Mouse (Mus musculus) liver, adult 2 months (tissue): ENCODE data around the gene Rgma. TPM values are rescaled to one million over a fixed set of nuclear protein-coding genes. Genes with fewer than 3 reads are reported as not detected.

Source experiments
- DNase-seq: peaks from one replicate; pipeline ENCODE4 v3.0.0-alpha.2; 2011; ENCODE audit warnings: low read depth, low spot score; ENCODE audit errors: extremely low read depth
- H3K27ac ChIP-seq: fragments of 200-500 bp; replicated peaks from 2 replicates; pipeline ENCODE4 v1.5.1; 2012; ENCODE audit warnings: low read depth, mild to moderate bottlenecking, control low read depth, inconsistent platforms, low read length; ENCODE audit not compliant: insufficient read depth
- H3K27me3 ChIP-seq: fragments of 200-500 bp; 2 replicates; pipeline ENCODE4 v1.6.1; 2012; ENCODE audit warnings: mild to moderate bottlenecking, moderate library complexity, low read length, inconsistent platforms; ENCODE audit not compliant: control insufficient read depth, insufficient read depth
- H3K36me3 ChIP-seq: fragments of 200-500 bp; 2 replicates; pipeline ENCODE4 v1.6.1; 2012; ENCODE audit warnings: low read length, inconsistent platforms; ENCODE audit not compliant: control insufficient read depth, insufficient read depth
- H3K4me1 ChIP-seq: fragments of 200-500 bp; 2 replicates; pipeline ENCODE4 v1.6.1; 2011; ENCODE audit warnings: low read length; ENCODE audit not compliant: control insufficient read depth, insufficient read depth
- H3K4me3 ChIP-seq: fragments of 200-500 bp; 2 replicates; pipeline ENCODE4 v1.5.1; 2011; ENCODE audit warnings: low read depth, mild to moderate bottlenecking, control low read depth, low read length, moderate library complexity; ENCODE audit not compliant: insufficient read depth
- H3K79me2 ChIP-seq: fragments of 200-500 bp; 2 replicates; pipeline ENCODE4 v1.6.1; 2012; ENCODE audit warnings: inconsistent platforms, mild to moderate bottlenecking, low read length, moderate library complexity; ENCODE audit not compliant: control insufficient read depth, insufficient read depth
- H3K9ac ChIP-seq: fragments of 200-500 bp; 2 replicates; pipeline ENCODE4 v1.6.1; 2012; ENCODE audit warnings: low read depth, mild to moderate bottlenecking, control low read depth, inconsistent platforms, low read length
- CTCF ChIP-seq: fragments of 200-500 bp; IDR thresholded peaks from 2 replicates; pipeline ENCODE4 v1.5.1; 2011; ENCODE audit warnings: low read depth, low read length, control low read depth
- POLR2A ChIP-seq: fragments of 200-500 bp; IDR thresholded peaks from 2 replicates; pipeline ENCODE4 v1.6.1; 2011; ENCODE audit warnings: low read length, control low read depth; ENCODE audit not compliant: insufficient read depth; ENCODE audit errors: extremely low read depth
- WGBS: fragments of 180-500 bp; shearing (Covaris S2); methylation state at CpG from one replicate; pipeline ENCODE4 v1.1.7; 2018; 5-methylcytosine and 5-hydroxymethylcytosine counted together
- polyA plus RNA-seq: library from polyadenylated mRNA; depleted of rRNA; stranded (reverse); fragments of >200 nt; gene quantifications from 2 replicates; pipeline ENCODE4 v1.2.3, GENCODE M21; 2012; rRNA removed
- total RNA-seq: library from RNA; depleted of rRNA; stranded (reverse); fragments of >200 nt; gene quantifications from 2 replicates; pipeline ENCODE4 v1.2.3, GENCODE M21; 2014; rRNA removed

Rgma gene
- total and polyA plus RNA-seq, 2 experiments = 0.18 to 0.28 TPM

GRCm38 (mm10) chr7:73451594-73451993, 76.3 kb downstream of the Rgma start:
- WGBS = 92% methylated on average over 4 of the region's 4 CpGs
- Histone ChIP-seq H3K36me3 (peaks cover 87% of the 10 kb centered on the region), H3K79me2 (0 out of 2 replicates have a peak, but pooled peaks cover 4% of the 10 kb centered on the region), H3K27me3 (no peaks in the 10 kb centered on the region), H3K4me3 (no peak overlapping the region), H3K4me1 (no peaks in the 10 kb centered on the region), H3K27ac (no peak overlapping the region), H3K9ac (no peak overlapping the region)
- DNase-seq = no peak
- TF ChIP-seq CTCF = no peak

DNA sequence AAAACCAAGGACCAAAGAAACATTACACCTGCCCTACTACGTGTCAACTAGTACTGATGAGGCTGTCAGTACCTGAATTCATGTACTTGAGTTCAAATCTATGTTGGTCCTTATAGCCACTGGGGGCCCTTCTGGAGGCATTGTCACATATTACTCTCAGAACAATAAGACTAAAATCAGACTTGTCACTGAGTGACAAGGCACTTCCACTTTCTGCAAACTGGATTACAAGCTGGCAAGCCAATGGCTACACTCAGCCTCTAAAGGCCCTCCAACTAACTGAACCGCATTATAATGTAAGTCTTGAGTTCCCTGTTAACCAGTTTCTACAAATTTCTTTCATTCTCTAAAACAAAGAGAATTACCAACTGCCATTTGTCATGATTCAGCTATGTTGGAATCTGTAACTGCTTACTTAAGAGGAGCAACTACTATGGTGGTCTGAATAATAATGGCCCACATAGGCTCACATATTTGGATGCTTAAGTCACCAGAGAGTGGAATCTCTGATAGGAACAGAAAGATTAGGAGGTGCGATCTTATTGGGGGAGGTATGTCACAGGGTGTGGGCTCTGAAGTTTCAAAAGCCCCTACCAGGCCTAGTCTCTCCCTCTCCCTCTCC, 77.0 kb downstream of the Rgma start:
- DNase-seq = no peak
- Histone ChIP-seq H3K36me3 (peaks cover 89% of the 10 kb centered on the region), H3K27ac (no peak overlapping the region), H3K4me3 (no peak overlapping the region), H3K4me1 (no peaks in the 10 kb centered on the region), H3K27me3 (no peaks in the 10 kb centered on the region), H3K79me2 (peaks cover 4% of the 10 kb centered on the region; the same call in 1 of the 2 replicates), H3K9ac (no peak overlapping the region)
- no peak for TF ChIP-seq POLR2A
- WGBS = 96% methylated on average over 3 of the region's 3 CpGs

DNA sequence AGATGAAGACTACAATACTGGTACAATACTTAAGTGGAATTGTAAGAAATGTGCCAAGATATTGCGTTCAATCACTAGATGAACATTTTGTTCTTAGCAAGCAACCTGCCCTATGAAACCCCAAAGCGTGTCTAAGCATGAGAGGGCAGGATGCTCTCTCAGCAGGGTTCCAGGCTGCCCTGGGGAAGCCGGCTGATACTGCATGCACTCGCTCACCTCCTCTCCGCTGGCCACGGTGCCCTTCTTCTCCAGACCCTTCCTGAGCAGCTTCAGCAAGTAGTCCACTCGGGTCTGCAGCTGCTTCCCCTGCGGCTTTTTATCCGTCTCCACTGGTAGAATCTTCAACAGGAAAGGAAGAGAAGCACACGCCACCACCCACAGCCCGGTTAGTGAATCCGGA, 78.8 kb downstream of the Rgma start:
- 93% methylated on average over 12 of the region's 12 CpGs for WGBS
- peaks cover 4% of the 10 kb centered on the region; the same call in 1 of the 2 replicates for H3K79me2 ChIP-seq
- no peaks in the 10 kb centered on the region for H3K27me3 ChIP-seq
- H3K36me3 ChIP-seq = peaks cover 90% of the 10 kb centered on the region
- no peak overlapping the region for H3K4me3 ChIP-seq
- no peak overlapping the region for H3K9ac ChIP-seq
- no peak for TF ChIP-seq CTCF
- TF ChIP-seq POLR2A = no peak
- no peak for DNase-seq
- no peak overlapping the region for H3K27ac ChIP-seq
- H3K4me1 ChIP-seq = no peaks in the 10 kb centered on the region

DNA sequence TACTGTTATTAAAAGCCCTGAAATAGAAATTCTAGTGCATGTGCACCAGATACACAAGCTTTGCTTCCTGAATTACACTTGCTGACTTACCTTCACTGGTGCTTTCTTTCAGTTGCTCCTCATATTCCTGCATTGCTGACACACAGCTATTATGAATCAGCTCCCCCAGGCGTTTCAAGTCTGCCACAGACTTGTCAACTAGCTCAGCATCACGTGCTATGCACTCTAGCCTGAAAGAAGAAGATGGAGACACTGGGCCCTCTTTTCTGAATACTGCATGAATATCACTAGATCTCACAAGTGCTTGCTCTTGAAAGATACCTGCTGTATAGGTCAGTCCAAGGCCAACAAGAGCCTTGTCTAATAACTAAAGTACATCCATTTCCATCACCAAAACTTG, 88.2 kb downstream of the Rgma start:
- no peak for TF ChIP-seq POLR2A
- no peak for TF ChIP-seq CTCF
- no peak overlapping the region for H3K4me3 ChIP-seq
- no peaks in the 10 kb centered on the region for H3K27me3 ChIP-seq
- no peak for DNase-seq
- no peak overlapping the region for H3K9ac ChIP-seq
- no peaks in the 10 kb centered on the region; the same call in 1 of the 2 replicates for H3K4me1 ChIP-seq
- peaks cover 2% of the 10 kb centered on the region; the same call in 1 of the 2 replicates for H3K79me2 ChIP-seq
- H3K27ac ChIP-seq = no peak overlapping the region
- peaks cover 81% of the 10 kb centered on the region for H3K36me3 ChIP-seq
- 95% methylated on average over 2 of the region's 2 CpGs for WGBS

DNA sequence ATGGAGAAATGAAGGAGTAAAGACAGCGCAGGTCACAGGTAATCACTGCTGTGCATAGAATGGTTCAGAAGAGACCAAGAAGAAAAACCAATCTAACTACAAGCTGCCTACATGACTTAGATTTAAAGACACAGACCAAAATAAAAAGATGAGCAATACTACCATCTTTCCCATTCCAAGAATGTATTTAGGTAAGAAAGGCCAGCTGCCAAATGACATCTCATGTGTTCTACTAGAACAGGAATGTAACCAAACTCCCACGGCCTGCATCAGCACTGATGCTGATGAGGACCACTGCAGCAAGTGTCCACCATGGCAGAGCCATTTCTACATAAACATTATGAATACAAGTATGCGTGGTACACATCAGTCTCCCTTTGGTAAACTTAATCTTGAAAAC, 92.4 kb downstream of the Rgma start:
- H3K79me2 ChIP-seq = peaks cover 2% of the 10 kb centered on the region; the same call in 1 of the 2 replicates
- H3K36me3 ChIP-seq = peaks cover 80% of the 10 kb centered on the region
- no peaks in the 10 kb centered on the region for H3K4me1 ChIP-seq
- H3K27me3 ChIP-seq = no peaks in the 10 kb centered on the region
- no peak overlapping the region for H3K9ac ChIP-seq
- no peak for DNase-seq
- no peak for TF ChIP-seq CTCF
- no peak for TF ChIP-seq POLR2A
- no peak overlapping the region for H3K27ac ChIP-seq
- WGBS = 92% methylated on average over 3 of the region's 3 CpGs
- H3K4me3 ChIP-seq = no peak overlapping the region

Other genes starting within 250 kb of the Rgma start
- 40.0 and 42.0 TPM in 2 replicates for gene Chd2, start 166.3 kb downstream of the Rgma start, total RNA-seq
- gene Chd2, start 166.3 kb downstream of the Rgma start, polyA plus RNA-seq = 16.9 and 20.1 TPM in 2 replicates